Mouse (Mus musculus) liver, adult (tissue): Measurements from ENCODE around the gene Mns1.
A peak's percentile ranks its signal among the peaks of the same experiment; 100 is the strongest.

Experiments
- GATA4 ChIP-seq: IDR thresholded peaks from 2 replicates; pipeline ENCODE4 v1.6.1; 2014; ENCODE audit warnings: mild to moderate bottlenecking, low read length; ENCODE audit not compliant: insufficient replicate concordance

Mns1 gene

GRCm38 (mm10) chr9:72451111-72451510 is 13.3 kb downstream of the Mns1 start:
- no peak for TF ChIP-seq GATA4

DNA sequence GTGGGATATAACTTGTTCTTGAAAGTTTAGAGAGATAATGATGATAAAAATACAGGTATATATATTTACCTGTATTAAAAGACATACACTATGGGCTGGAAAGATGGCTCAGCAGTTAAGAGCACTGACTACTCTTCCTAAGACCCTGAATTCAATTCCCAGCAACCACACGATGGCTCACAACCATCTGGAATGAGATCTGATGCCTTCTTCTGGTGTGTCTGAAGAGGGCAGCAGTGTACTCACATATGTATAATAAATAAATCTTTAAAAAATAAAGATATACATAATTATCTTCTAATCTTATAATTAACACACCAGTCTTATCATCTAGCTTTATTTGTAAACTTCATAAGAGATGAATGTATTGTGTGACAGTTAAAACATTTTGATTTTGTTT is 18.6 kb downstream of the Mns1 start:
- no peak for TF ChIP-seq GATA4

GRCm38 (mm10) chr9:72458233-72458632 is 20.4 kb downstream of the Mns1 start:
- no peak for TF ChIP-seq GATA4

- no peak for TF ChIP-seq GATA4
Measured at GRCm38 (mm10) chr9:72459703-72460102, 21.9 kb downstream of the Mns1 start.

- no peak for TF ChIP-seq GATA4
Measured at GRCm38 (mm10) chr9:72460767-72461166, 23.0 kb downstream of the Mns1 start.

- TF ChIP-seq GATA4, result no peak
Measured at GRCm38 (mm10) chr9:72462427-72462826, 24.6 kb downstream of the Mns1 start.

DNA sequence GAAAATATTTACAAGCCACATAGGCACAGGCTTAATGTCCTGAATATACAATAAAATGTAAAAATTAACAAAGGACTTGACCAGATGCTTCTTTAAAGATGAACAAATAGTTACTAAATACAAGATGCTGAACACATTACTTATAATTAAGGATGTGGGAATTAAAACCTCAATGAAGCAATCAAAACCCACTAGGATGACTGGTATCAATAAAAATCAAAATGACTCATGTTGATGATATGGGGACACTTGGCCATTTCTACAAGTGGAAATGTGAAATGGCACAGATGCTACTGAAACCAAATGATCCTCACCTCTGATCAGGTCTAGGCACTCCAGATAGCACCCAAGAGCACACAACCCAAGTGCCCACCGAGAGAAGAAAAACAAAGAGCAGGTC is 27.0 kb downstream of the Mns1 start:
- TF ChIP-seq GATA4, result no peak

- peak; percentile 56; the same call in 1 of the 2 replicates for TF ChIP-seq GATA4
Measured at GRCm38 (mm10) chr9:72465754-72466181, 28.0 kb downstream of the Mns1 start.

GRCm38 (mm10) chr9:72467551-72468407 is 30.0 kb downstream of the Mns1 start:
- no peak for TF ChIP-seq GATA4

DNA sequence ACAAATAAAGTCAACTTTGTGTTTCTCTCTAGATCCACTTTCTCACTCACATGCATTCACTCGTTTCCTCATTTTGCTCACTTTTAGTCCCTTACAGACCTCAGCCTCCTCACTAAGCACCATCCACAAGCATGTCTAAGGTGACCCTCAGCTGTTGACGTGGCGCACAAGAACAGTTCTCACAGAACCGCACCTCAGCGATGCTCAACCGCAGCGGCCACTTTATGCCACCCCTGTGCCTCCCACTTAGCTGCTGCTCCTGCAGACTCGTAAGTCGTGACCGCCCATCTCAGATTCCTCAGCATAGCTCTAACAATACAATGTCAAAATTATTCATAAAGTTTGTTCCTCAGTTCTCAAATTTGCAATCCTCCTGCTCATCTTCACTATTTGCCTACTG is 30.8 kb downstream of the Mns1 start:
- no peak for TF ChIP-seq GATA4

GRCm38 (mm10) chr9:72469851-72470250 is 32.0 kb downstream of the Mns1 start:
- TF ChIP-seq GATA4, result no peak

GRCm38 (mm10) chr9:72475511-72475910 is 37.7 kb downstream of the Mns1 start:
- no peak for TF ChIP-seq GATA4

DNA sequence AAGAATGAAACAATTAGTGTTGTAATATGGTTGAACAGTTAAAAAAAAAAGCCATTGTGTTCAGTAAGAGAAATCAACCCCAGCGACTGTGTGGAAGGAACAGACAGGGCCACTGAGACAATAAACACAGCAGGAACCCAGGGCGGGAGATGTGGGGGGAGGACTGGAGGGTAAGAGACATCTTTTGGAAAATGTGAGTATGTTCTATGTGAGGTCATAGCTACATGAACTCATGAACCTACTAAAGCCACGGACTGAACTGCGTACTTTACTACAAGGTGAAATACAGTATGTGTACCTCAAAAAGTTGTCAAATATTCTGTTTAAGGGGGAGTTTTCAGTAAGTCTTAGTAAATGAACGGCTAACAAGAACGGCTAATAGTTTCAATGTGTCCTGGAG is 39.5 kb downstream of the Mns1 start:
- TF ChIP-seq GATA4, result no peak

GRCm38 (mm10) chr9:72479276-72479675 is 41.5 kb downstream of the Mns1 start:
- TF ChIP-seq GATA4, result no peak

GRCm38 (mm10) chr9:72488523-72488922 is 50.7 kb downstream of the Mns1 start:
- no peak for TF ChIP-seq GATA4

- no peak for TF ChIP-seq GATA4
Measured at GRCm38 (mm10) chr9:72489131-72489530, 51.3 kb downstream of the Mns1 start.
